Mouse (Mus musculus) lung, postnatal 0 days (tissue): ENCODE data around the gene Agtpbp1. TPM values are rescaled to one million over a fixed set of nuclear protein-coding genes. Genes with fewer than 3 reads are reported as not detected.
A peak's percentile ranks its signal among the peaks of the same experiment; 100 is the strongest.

ENCODE experiments used
- ATAC-seq: fragments of 200-750 bp; cut with Nextera tagmentation; 2 replicates; pipeline ENCODE4 v1.8.0; 2017; ENCODE audit warnings: moderate library complexity
- DNase-seq: peaks from one replicate; pipeline ENCODE4 v3.0.0-alpha.2; 2016; ENCODE audit warnings: low spot score
- H3K27ac ChIP-seq: fragments of 300-500 bp; sonication (generic); 2 replicates; pipeline ENCODE4 v1.5.1; 2014; ENCODE audit warnings: antibody characterized with exemption, mild to moderate bottlenecking, low read length, mixed read lengths
- H3K27me3 ChIP-seq: fragments of 300-500 bp; sonication (generic); replicated peaks from 2 replicates; pipeline ENCODE4 v1.6.1; 2014; ENCODE audit warnings: low read length, mixed read lengths; ENCODE audit not compliant: insufficient read depth
- H3K36me3 ChIP-seq: fragments of 300-500 bp; sonication (generic); 2 replicates; pipeline ENCODE4 v1.6.1; 2014; ENCODE audit warnings: low read length, mixed read lengths; ENCODE audit not compliant: insufficient read depth
- H3K4me1 ChIP-seq: fragments of 300-500 bp; sonication (generic); 2 replicates; pipeline ENCODE4 v1.6.1; 2014; ENCODE audit warnings: antibody characterized with exemption, low read depth, low read length, mixed read lengths; ENCODE audit not compliant: insufficient read depth
- H3K4me2 ChIP-seq: fragments of 300-500 bp; sonication (generic); replicated peaks from 2 replicates; pipeline ENCODE4 v1.6.1; 2014; ENCODE audit warnings: low read depth, mild to moderate bottlenecking, low read length, moderate library complexity, mixed read lengths
- H3K4me3 ChIP-seq: fragments of 300-500 bp; sonication (generic); 2 replicates; pipeline ENCODE4 v1.5.1; 2014; ENCODE audit warnings: low read depth, low read length
- H3K9ac ChIP-seq: fragments of 300-500 bp; sonication (generic); replicated peaks from 2 replicates; pipeline ENCODE4 v1.6.1; 2014; ENCODE audit warnings: low read depth, mild to moderate bottlenecking
- H3K9me3 ChIP-seq: fragments of 300-500 bp; sonication (generic); 2 replicates; pipeline ENCODE4 v1.6.1; 2016; ENCODE audit warnings: low read length, mixed read lengths
- CTCF ChIP-seq: IDR thresholded peaks from 2 replicates; pipeline ENCODE4 v1.5.1; 2016; ENCODE audit warnings: antibody characterized with exemption, mild to moderate bottlenecking
- EP300 ChIP-seq: IDR thresholded peaks from 2 replicates; pipeline ENCODE4 v1.6.1; 2016; ENCODE audit warnings: antibody characterized with exemption, mild to moderate bottlenecking, control low read depth
- WGBS: fragments of 180-500 bp; shearing (Covaris S2); extraction: QIAGEN DNeasy Blood & Tissue Kit; methylation state at CpG from one replicate; pipeline ENCODE4 v1.1.7; 2014; 5-methylcytosine and 5-hydroxymethylcytosine counted together
- polyA plus RNA-seq: library from polyadenylated mRNA; unstranded; fragments of >200 nt; fragmentation: Nextera tagmentation; extraction: Ambion mirVana; gene quantifications from 2 replicates; pipeline ENCODE4 v1.2.1, GENCODE M21; 2015

The Agtpbp1 gene
- polyA plus RNA-seq, 1 experiment from 2014 or later = 14.1 TPM

DNA sequence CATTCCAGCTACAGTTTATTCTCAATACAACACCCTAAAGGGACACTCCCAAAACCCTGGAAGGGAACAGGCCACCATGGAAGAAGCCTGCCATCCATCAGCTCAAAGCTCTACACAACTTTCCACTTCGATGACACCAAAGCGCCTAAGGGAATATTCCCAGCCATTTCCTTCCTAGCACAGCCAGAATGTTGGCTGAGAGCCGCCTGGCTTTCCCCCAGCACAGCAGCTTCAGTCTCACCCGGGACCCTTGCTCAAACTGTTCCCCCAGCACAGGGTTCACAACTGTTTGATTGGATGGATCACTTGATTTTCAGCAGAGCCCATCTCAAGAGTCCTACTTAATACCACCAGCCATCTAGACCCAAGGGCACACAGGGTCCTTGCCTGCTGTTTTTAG lies 37.3 kb downstream of the Agtpbp1 start:
- H3K27me3 ChIP-seq = no peaks in the 10 kb centered on the region
- H3K4me1 ChIP-seq = peaks cover 7% of the 10 kb centered on the region; the same call in 1 of the 2 replicates
- DNase-seq = peak; percentile 77
- ATAC-seq = peak; percentile 76
- peak overlapping the region; percentile 2; the same call in 1 of the 2 replicates for H3K27ac ChIP-seq
- no peaks in the 10 kb centered on the region for H3K36me3 ChIP-seq
- H3K4me3 ChIP-seq = no peak overlapping the region
- H3K9me3 ChIP-seq = no peaks in the 10 kb centered on the region
- no peak overlapping the region for H3K4me2 ChIP-seq
- 47% methylated on average over 4 of the region's 4 CpGs for WGBS
- no peak overlapping the region for H3K9ac ChIP-seq
- TF ChIP-seq CTCF = no peak
- no peak for TF ChIP-seq EP300

DNA sequence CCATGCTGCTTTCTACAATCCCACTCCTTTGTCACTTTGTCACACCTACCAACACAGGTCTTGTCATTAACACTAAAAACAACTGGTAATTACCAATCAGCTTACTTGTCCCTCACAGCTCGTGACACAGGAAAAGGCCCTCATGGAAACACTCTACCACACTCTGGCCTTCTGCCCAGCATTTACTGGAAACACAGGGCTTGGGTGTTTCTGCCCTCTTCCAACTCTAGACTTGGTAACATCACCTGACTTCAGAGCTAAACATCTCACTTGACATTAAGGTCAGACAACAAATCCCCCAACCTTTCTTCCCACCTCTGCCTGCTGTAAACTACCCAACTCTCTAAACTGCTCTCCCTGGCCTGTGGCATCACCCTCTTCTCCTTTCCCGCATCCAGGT lies 37.9 kb downstream of the Agtpbp1 start:
- Histone ChIP-seq H3K4me1 (peaks cover 7% of the 10 kb centered on the region; the same call in 1 of the 2 replicates), H3K4me2 (no peak overlapping the region), H3K4me3 (no peak overlapping the region), H3K36me3 (no peaks in the 10 kb centered on the region), H3K9ac (no peak overlapping the region), H3K27me3 (no peaks in the 10 kb centered on the region), H3K9me3 (no peaks in the 10 kb centered on the region), H3K27ac (no peak overlapping the region)
- DNase-seq (no peak), ATAC-seq (peak; percentile 44)
- TF ChIP-seq EP300 (no peak), CTCF (no peak)
- WGBS = 50% methylated on average over 2 of the region's 2 CpGs

DNA sequence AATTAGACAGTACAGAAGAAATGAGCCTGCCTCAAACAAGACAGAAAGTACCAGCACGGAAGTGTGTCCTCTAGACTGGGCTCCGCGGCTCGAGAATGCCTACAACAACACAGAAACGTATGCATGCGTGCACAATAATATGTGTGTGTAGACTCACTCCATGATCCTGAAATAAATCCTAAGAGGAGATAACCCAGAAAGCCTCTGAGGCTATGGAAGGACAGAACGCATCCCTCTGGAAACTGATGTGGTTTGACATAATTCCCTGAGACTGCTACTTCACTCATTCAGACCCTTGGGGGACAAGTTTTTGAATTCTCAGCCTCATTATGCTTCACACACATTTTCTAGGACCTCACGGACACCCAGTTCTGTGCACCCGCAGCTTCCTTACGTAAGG lies 42.6 kb downstream of the Agtpbp1 start:
- no peak overlapping the region for H3K9ac ChIP-seq
- H3K4me3 ChIP-seq = no peak overlapping the region
- DNase-seq (no peak), ATAC-seq (no peak)
- no peaks in the 10 kb centered on the region for H3K36me3 ChIP-seq
- H3K9me3 ChIP-seq = no peaks in the 10 kb centered on the region
- WGBS = 90% methylated on average over 10 of the region's 10 CpGs
- no peak overlapping the region for H3K4me2 ChIP-seq
- H3K27ac ChIP-seq = no peak overlapping the region
- H3K27me3 ChIP-seq = no peaks in the 10 kb centered on the region
- no peak for TF ChIP-seq CTCF
- no peak for TF ChIP-seq EP300
- peaks cover 7% of the 10 kb centered on the region; the same call in 1 of the 2 replicates for H3K4me1 ChIP-seq

GRCm38 (mm10) chr13:59540030-59540429 lies 45.0 kb downstream of the Agtpbp1 start:
- DNase-seq (no peak), ATAC-seq (no peak)
- H3K4me1 ChIP-seq = no peaks in the 10 kb centered on the region
- H3K4me3 ChIP-seq = no peak overlapping the region
- no peak overlapping the region for H3K4me2 ChIP-seq
- no peak for TF ChIP-seq CTCF
- TF ChIP-seq EP300 = no peak
- H3K9ac ChIP-seq = no peak overlapping the region
- 77% methylated on average over 5 of the region's 5 CpGs for WGBS
- H3K27ac ChIP-seq = no peak overlapping the region
- H3K9me3 ChIP-seq = no peaks in the 10 kb centered on the region
- no peaks in the 10 kb centered on the region for H3K36me3 ChIP-seq
- H3K27me3 ChIP-seq = no peaks in the 10 kb centered on the region

DNA sequence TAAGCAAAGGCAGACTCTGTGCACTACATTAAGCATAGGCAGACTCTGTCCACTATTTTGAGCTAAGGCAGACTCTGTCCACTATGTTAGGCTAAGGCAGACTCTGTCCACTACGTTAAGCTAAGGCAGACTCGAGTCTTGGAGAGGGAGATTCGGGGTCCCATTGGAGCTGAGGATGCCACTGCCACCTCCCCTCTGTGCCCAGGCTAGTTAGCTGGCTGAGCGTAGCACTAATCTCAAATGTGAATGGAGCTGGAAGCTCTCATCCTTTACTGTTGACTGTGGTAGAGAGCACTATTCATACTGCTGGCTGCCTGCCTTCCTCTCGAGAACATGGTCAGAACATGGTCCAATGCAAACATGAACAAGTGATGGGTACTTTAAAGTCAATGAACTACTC lies 46.4 kb downstream of the Agtpbp1 start:
- 77% methylated on average over 5 of the region's 5 CpGs for WGBS
- H3K9me3 ChIP-seq = no peaks in the 10 kb centered on the region
- ATAC-seq = peak; percentile 38; the same call in 1 of the 2 replicates
- no peak overlapping the region for H3K9ac ChIP-seq
- no peak overlapping the region for H3K4me2 ChIP-seq
- H3K27me3 ChIP-seq = no peaks in the 10 kb centered on the region
- TF ChIP-seq EP300 = no peak
- no peak for TF ChIP-seq CTCF
- H3K36me3 ChIP-seq = no peaks in the 10 kb centered on the region
- H3K4me1 ChIP-seq = no peaks in the 10 kb centered on the region
- DNase-seq = peak; percentile 39
- no peak overlapping the region for H3K27ac ChIP-seq
- no peak overlapping the region for H3K4me3 ChIP-seq

DNA sequence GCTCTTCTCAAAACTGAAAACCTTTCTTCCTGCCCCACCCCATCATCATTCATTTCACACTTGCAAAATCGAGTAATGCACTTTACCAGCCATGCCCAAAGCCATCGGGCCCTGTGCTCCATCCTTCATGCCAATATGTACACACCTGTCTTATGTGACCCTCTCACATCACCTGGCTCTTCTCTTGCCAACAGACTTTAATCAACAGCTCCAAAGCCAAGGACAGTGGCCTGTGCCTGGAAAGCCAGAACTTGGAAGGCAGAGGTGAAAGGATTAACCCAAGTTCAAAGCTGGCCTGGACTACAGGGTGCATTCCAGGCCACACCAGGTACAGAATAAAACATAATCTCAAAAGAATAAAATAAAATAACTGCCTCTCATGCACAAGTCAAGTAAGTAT lies 48.4 kb downstream of the Agtpbp1 start:
- Histone ChIP-seq H3K4me2 (no peak overlapping the region), H3K36me3 (no peaks in the 10 kb centered on the region), H3K27me3 (no peaks in the 10 kb centered on the region), H3K4me3 (no peak overlapping the region), H3K27ac (no peak overlapping the region), H3K4me1 (no peaks in the 10 kb centered on the region), H3K9me3 (no peaks in the 10 kb centered on the region), H3K9ac (no peak overlapping the region)
- DNase-seq = no peak
- no peak for TF ChIP-seq CTCF
- no peak for TF ChIP-seq EP300
- ATAC-seq = no peak
- 62% methylated on average over 2 of the region's 2 CpGs for WGBS

DNA sequence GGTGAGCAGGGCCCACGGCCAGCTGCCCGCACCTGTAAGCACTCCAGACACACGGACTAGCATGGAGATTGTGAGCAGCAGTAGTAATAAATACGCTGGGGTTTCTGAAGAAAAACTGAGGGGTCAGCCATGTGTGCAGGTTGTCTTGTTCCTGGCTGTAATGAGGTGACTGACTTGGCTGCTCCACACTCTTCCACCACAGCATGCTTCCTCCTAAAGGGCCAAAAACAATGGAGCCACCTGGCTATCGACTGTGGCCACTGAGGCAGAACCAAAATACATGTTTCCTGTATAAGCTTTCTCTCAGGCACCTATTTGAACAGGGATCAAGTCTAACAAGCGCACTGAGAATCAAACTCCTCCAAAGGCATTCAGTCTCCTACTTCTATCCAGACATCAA lies 49.3 kb downstream of the Agtpbp1 start:
- DNase-seq = no peak
- TF ChIP-seq EP300 (no peak), CTCF (no peak)
- ATAC-seq = no peak
- no peaks in the 10 kb centered on the region for H3K36me3 ChIP-seq
- H3K9ac ChIP-seq = no peak overlapping the region
- no peak overlapping the region for H3K4me2 ChIP-seq
- 89% methylated on average over 6 of the region's 6 CpGs for WGBS
- no peak overlapping the region for H3K4me3 ChIP-seq
- H3K4me1 ChIP-seq = no peaks in the 10 kb centered on the region
- H3K27me3 ChIP-seq = no peaks in the 10 kb centered on the region
- H3K27ac ChIP-seq = no peak overlapping the region
- H3K9me3 ChIP-seq = no peaks in the 10 kb centered on the region
